Mouse (Mus musculus): ENCODE data around the gene Ano3. TPM values are rescaled to one million over a fixed set of nuclear protein-coding genes. Genes with fewer than 3 reads are reported as not detected.

Gene Ano3
- polyA plus RNA-seq, 1 experiment from 2014 or later, result 0.61 TPM

DNA sequence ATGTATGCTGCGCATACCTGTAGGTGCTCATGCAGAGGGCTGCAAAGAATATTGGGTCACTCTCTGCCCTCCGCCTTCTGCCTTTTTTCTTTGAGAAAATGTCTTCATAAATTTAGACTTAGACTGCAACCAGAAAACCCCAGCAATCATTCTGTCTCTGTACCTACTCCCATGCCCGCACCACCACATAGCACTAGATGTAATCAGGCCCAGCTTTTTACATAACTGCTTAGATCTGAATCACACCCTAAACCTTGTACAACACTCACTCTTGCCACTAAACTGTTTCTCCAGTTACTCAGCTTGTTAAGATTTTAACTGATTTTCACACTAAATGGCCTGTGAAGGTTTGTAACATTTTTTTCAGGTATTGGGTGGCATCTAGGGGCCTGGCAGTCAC lies 241.3 kb downstream of the Ano3 start:
- Histone ChIP-seq H3K9ac (no peak overlapping the region), H3K27ac (no peak overlapping the region), H3K36me3 (ENCODE audit: poor library complexity, severe bottlenecking) (no peaks in the 10 kb centered on the region), H3K27me3 (no peaks in the 10 kb centered on the region), H3K4me3 (no peak overlapping the region), H3K4me2 (no peak overlapping the region), H3K4me1 (no peaks in the 10 kb centered on the region), H3K9me3 (replicated peaks) (no peaks in the 10 kb centered on the region)
- no peak for ATAC-seq
- WGBS, result 97% methylated on average over 3 of the region's 3 CpGs

DNA sequence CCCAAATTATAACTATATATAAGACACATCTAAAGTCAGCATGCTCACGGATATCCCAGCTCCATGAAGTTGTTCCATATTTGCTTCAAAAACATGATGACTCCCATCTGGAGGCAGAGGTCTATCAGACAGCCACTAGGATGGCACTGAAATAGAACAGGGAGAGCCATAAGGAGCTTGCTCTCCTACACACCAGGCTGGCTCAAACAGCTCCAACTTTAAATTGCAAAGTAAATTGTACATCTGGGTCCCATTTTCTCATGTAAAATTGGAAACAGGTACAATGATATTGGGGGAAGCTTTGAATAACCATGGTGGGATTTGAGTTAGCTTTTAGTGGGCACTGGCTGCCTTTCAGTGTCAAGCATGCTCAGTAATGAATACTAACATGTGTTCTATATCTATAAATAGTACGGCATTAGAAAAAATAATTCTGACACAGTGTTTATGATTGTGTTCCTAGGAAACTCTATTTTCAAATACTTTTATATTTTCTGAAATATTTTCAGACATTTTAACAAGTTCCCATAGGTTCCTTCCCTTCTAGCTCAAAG lies 279.6 kb downstream of the Ano3 start:
- Histone ChIP-seq H3K4me2 (no peak overlapping the region), H3K9ac (no peak overlapping the region), H3K4me3 (no peak overlapping the region), H3K27me3 (no peaks in the 10 kb centered on the region), H3K9me3 (replicated peaks) (no peaks in the 10 kb centered on the region), H3K4me1 (no peaks in the 10 kb centered on the region), H3K27ac (no peak overlapping the region), H3K36me3 (ENCODE audit: poor library complexity, severe bottlenecking) (no peaks in the 10 kb centered on the region)
- 93% methylated on average over 2 of the region's 2 CpGs for WGBS
- ATAC-seq, result no peak

DNA sequence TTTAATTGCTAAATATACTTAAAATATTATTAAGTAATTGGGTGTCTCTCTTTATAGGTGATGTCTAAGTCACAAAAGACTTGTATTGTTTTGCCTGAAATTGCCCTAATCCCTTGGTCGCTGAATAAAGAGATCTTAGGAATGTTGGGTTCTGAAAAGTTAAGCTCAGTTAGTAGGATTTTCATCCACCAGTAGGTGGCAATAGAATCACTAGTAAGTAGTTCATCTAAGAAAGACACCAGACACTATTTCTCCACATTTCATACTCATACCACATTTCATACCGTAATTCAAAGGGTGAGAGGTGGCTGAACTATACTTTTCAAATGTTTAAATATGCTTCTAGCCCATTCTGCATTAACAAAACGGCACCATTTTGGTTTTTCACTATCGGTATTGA lies 287.4 kb downstream of the Ano3 start:
- peak; percentile 77 for ATAC-seq
- 51% methylated on average over 4 of the region's 4 CpGs for WGBS
- no peak overlapping the region for H3K9ac ChIP-seq
- no peak overlapping the region for H3K27ac ChIP-seq
- no peak overlapping the region for H3K4me3 ChIP-seq
- H3K9me3 ChIP-seq (replicated peaks), result no peaks in the 10 kb centered on the region
- no peaks in the 10 kb centered on the region for H3K4me1 ChIP-seq
- no peak overlapping the region for H3K4me2 ChIP-seq
- H3K36me3 ChIP-seq (ENCODE audit: poor library complexity, severe bottlenecking), result no peaks in the 10 kb centered on the region
- H3K27me3 ChIP-seq, result no peaks in the 10 kb centered on the region

DNA sequence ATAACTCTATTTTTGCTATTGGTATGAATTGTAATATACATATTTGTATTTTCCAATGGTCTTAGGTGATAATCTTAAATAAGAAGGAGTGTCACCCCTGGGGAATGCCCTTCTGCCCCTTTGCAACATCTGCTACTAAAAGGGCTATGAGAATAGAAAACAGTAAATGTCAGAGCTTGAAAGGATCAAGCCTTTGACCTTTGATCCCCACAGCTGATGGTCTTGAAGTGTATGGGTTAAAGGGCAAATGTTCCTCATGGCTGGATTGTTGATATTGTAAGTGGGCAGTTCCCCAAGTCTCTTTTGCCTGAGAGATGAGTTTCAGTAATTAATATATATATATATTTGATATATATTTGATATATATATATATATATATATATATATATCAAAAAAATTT lies 305.9 kb downstream of the Ano3 start:
- Histone ChIP-seq H3K9ac (no peak overlapping the region), H3K27me3 (no peaks in the 10 kb centered on the region), H3K36me3 (ENCODE audit: poor library complexity, severe bottlenecking) (no peaks in the 10 kb centered on the region), H3K4me3 (no peak overlapping the region), H3K4me1 (no peaks in the 10 kb centered on the region), H3K9me3 (replicated peaks) (no peaks in the 10 kb centered on the region), H3K4me2 (no peak overlapping the region), H3K27ac (no peak overlapping the region)
- ATAC-seq, result no peak

DNA sequence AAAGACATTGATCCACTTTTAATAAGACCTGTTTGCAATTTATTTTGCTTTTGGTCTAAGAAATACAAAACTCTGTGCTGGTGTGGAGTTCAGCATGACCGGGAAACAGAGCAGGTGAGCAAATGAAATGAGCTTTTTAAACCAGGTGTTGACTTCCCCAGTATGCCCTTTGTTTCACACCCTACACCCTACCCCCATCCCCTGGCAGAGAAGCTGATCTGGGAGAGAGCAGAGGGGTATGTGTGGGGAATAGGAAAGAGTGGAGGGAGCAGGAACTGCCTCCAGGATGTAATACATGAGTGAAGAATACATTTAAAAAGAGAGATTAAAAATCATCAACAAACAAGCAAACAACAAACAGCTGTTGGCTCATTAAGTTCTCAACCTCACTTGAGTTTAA lies 306.4 kb downstream of the Ano3 start:
- 80% methylated on average over 1 of the region's 1 CpGs for WGBS
- Histone ChIP-seq H3K4me2 (no peak overlapping the region), H3K27me3 (no peaks in the 10 kb centered on the region), H3K4me1 (no peaks in the 10 kb centered on the region), H3K27ac (no peak overlapping the region), H3K9me3 (replicated peaks) (no peaks in the 10 kb centered on the region), H3K9ac (no peak overlapping the region), H3K4me3 (no peak overlapping the region), H3K36me3 (ENCODE audit: poor library complexity, severe bottlenecking) (no peaks in the 10 kb centered on the region)
- no peak for ATAC-seq

Other genes starting within 250 kb of the Ano3 start
- 0.08 TPM in 1 of 2 replicates, not detected in the other for gene Muc15, start 229.6 kb downstream of the Ano3 start, polyA plus RNA-seq (2015; fragmentation: Nextera tagmentation; extraction: Ambion mirVana)
- gene Gm13941, start 155.1 kb upstream of the Ano3 start, polyA plus RNA-seq (2015; fragmentation: Nextera tagmentation; extraction: Ambion mirVana), result not detected in 2 replicates
- gene Gm15130, start 202.0 kb upstream of the Ano3 start, polyA plus RNA-seq (2015; fragmentation: Nextera tagmentation; extraction: Ambion mirVana), result not detected in 2 replicates

All from forebrain, embryonic 13.5 days (tissue).